Mouse (Mus musculus) CD4-positive, CD25-positive, alpha-beta regulatory T cell, adult 2 months (primary cell): ENCODE data around the gene Arhgef12.

Experiments
- DNase-seq: peaks from one replicate; pipeline ENCODE4 v3.0.0-alpha.2; 2012; ENCODE audit warnings: low read depth, low spot score

The Arhgef12 gene

GRCm38 (mm10) chr9:43076163-43076562 lies 30.9 kb downstream of the Arhgef12 start:
- DNase-seq: no peak

- DNase-seq: no peak
These were observed 32.4 kb downstream of the Arhgef12 start for GRCm38 (mm10) chr9:43074611-43075010.

GRCm38 (mm10) chr9:43071741-43072140 lies 35.3 kb downstream of the Arhgef12 start:
- DNase-seq: no peak

- DNase-seq: no peak
These were observed 35.9 kb downstream of the Arhgef12 start for GRCm38 (mm10) chr9:43071176-43071575.

- no peak for DNase-seq
These were observed 36.5 kb downstream of the Arhgef12 start for GRCm38 (mm10) chr9:43070566-43070965.

- DNase-seq: no peak
These were observed 36.9 kb downstream of the Arhgef12 start for GRCm38 (mm10) chr9:43070153-43070552.

GRCm38 (mm10) chr9:43067896-43068295 lies 39.1 kb downstream of the Arhgef12 start:
- DNase-seq: no peak

GRCm38 (mm10) chr9:43065231-43065630 lies 41.8 kb downstream of the Arhgef12 start:
- DNase-seq: no peak

- DNase-seq: no peak
These were observed 45.5 kb downstream of the Arhgef12 start for GRCm38 (mm10) chr9:43061545-43061944.

- no peak for DNase-seq
These were observed 56.6 kb downstream of the Arhgef12 start for GRCm38 (mm10) chr9:43050391-43050790.

GRCm38 (mm10) chr9:43044481-43044880 lies 62.6 kb downstream of the Arhgef12 start:
- no peak for DNase-seq

GRCm38 (mm10) chr9:43038466-43038865 lies 68.6 kb downstream of the Arhgef12 start:
- DNase-seq: peak; percentile 12

- no peak for DNase-seq
These were observed 71.8 kb downstream of the Arhgef12 start for GRCm38 (mm10) chr9:43035208-43035607.

- no peak for DNase-seq
These were observed 72.8 kb downstream of the Arhgef12 start for GRCm38 (mm10) chr9:43034273-43034672.

- DNase-seq: no peak
These were observed 79.3 kb downstream of the Arhgef12 start for GRCm38 (mm10) chr9:43027757-43028156.

GRCm38 (mm10) chr9:43021515-43022251 lies 85.4 kb downstream of the Arhgef12 start:
- no peak for DNase-seq

- DNase-seq: no peak
These were observed 87.4 kb downstream of the Arhgef12 start for GRCm38 (mm10) chr9:43019656-43020055.

GRCm38 (mm10) chr9:43015786-43016185 lies 91.3 kb downstream of the Arhgef12 start:
- no peak for DNase-seq

GRCm38 (mm10) chr9:43015366-43015765 lies 91.7 kb downstream of the Arhgef12 start:
- no peak for DNase-seq

GRCm38 (mm10) chr9:43014886-43015285 lies 92.2 kb downstream of the Arhgef12 start:
- no peak for DNase-seq

GRCm38 (mm10) chr9:43012541-43012940 lies 94.5 kb downstream of the Arhgef12 start:
- no peak for DNase-seq

- no peak for DNase-seq
These were observed 96.0 kb downstream of the Arhgef12 start for GRCm38 (mm10) chr9:43011061-43011460.

GRCm38 (mm10) chr9:43003881-43004280 lies 103.2 kb downstream of the Arhgef12 start:
- DNase-seq: no peak

- no peak for DNase-seq
These were observed 104.0 kb downstream of the Arhgef12 start for GRCm38 (mm10) chr9:43003017-43003416.
